Mouse (Mus musculus) megakaryocyte, embryonic 14.5 days (primary cell): ENCODE results near the gene Rps28.

Experiments used
- FLI1 ChIP-seq: IDR thresholded peaks from 2 replicates; pipeline ENCODE4 v1.6.1; 2012; ENCODE audit warnings: low read length, inconsistent platforms, mixed read lengths
- GATA1 ChIP-seq: IDR thresholded peaks from 3 replicates; pipeline ENCODE4 v1.6.1; 2012; ENCODE audit warnings: mixed read lengths, low read length, inconsistent platforms, borderline replicate concordance

DNA sequence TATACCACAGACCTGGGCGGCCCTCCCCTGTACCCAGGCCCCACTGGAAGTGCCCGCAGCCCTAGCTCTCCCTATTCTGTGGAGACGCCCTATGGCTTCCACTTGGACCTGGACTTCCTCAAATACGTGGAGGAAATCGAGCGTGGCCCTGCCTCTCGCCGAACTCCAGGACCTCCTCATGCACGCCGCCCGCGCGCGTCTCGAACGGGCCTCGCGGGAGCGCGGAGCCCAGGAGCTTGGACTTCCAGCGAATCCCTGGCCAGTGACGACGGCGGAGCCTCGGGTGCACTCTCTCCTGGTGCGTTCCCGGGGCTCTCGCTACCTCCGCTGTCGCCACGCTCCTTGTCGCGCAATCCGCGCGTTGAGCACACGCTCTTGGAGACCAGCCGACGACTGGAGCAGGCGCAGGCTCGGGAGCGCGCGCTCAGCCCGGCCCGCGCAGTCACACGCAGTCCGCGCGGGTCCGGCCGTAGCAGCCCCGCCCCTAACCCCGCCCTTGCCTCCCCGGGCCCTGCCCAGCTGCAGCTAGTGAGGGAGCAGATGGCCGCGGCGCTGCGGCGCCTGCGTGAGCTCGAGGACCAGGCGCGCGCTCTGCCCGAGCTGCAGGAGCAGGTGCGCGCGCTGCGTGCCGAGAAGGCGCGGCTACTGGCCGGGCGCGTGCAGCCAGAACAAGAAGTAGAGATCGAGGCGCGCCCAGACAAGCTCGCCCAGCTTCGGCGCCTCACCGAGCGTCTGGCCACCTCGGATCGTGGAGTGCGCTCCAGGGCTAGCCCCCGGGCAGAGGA lies 7.0 kb downstream of the Rps28 start:
- TF ChIP-seq GATA1 (no peak), FLI1 (no peak)
